Mouse (Mus musculus) frontal cortex, postnatal 36 days (tissue): ENCODE measurements at regions not wholly inside any gene's neighbourhood (a gene's known extent, or its start where the extent isn't known, plus 50 kb on each side); places are given as distances from the start of the nearest gene placed in this dataset.
A peak's percentile ranks its signal among the peaks of the same experiment; 100 is the strongest.
"Not testable (repeated sequence)": the region's sequence is repeated elsewhere in the genome, so short reads cannot be mapped to it uniquely, and the experiment has no call there.

Experiments
- DNase-seq, 2 experiments: peaks; one replicate each; pipeline ENCODE4 v3.0.0; 2022; ENCODE audit warnings: low spot score in 2 of 2

DNA sequence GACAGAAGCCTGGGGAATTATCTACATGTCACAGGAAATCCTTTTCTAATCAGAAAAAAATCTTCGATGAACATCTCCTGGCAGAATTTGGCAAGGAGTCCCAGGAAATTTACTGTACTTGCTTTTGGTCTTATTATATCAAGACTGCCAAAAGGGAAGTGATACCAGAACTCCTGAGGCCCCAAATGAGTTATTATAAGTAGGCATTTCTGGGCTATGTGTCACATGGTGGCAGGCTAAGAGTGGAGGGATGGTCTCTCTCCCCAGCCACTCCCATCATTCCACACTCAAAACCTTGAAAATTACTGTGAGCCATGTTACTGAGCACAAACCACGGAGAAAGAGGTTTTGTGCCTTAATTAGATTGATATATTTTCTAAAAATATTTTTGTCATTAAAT is 94.0 kb upstream of the Cdk6 start:
- DNase-seq, result no peak

DNA sequence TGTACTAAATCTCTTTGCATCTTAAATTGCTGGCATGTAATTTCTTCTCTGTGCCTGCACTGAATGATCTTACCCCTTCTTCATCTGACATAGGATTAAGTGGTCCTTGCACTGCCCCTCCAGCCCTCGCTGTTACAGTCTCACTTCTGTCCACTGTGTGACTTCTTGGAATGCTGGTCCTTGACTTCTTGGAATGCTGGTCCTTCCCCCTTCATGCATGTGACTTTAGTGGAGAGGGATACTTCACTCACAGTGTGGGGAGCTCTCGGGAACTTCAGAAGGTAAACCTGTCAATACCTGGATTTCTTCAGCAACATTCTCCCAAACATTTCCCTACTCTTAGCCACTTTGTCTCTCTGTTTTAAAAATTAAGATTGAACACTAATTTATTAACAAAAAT is 91.0 kb upstream of the Cdk6 start:
- no peak for DNase-seq

DNA sequence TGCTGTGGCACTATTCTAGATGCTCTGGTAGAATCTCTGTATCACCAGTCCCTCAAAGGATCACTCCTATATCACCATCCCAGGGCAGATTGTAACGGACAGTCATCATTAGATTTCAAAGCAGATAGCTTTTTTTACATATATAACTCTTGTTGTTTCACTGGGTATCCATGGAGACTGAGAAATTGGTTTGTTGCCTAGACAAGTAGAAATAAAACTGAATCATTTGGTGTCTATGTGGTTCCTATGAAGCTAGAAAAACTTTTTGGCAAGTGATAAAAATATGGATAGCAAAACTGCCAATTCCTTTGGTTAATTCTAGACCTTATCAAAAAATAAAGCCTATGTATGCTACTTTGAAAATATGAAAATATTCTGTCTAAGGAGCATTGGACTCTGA is 81.0 kb upstream of the Cdk6 start:
- no peak for DNase-seq

DNA sequence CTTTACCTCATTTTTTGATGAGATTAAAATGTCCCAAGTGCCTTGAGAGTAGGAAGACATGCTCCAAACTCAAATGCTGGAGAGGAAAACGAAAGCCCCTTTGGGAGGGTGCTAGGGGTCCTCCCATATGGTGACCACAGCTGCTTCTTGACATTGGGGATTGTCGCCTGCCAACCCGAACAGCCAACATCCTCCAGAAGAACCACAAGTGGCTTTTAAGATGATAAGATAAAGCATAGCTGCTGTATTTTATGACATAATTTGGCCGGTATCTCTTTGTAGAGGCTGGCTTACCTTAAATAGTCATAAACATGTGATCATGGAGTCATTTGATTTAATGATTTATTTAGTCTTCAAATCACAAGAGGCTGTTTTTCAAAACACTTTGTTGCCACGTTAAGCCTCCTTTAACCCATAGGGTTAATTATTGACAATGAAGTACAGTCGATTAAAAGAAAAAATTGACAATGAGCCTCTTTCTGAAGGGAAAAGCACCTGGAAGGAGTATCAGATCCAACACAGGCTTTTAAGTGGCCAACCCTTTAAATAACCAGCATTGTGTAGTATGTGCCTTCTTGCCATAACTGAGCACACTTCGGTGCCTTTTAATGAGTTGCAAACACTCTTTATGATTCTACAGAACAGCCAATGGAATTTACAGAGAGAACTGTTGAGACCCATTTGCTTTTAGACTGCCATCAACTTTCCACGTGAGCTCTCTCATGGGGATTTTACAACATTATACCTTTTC is 76.1 kb upstream of the Cdk6 start:
- not testable (repeated sequence) for DNase-seq

DNA sequence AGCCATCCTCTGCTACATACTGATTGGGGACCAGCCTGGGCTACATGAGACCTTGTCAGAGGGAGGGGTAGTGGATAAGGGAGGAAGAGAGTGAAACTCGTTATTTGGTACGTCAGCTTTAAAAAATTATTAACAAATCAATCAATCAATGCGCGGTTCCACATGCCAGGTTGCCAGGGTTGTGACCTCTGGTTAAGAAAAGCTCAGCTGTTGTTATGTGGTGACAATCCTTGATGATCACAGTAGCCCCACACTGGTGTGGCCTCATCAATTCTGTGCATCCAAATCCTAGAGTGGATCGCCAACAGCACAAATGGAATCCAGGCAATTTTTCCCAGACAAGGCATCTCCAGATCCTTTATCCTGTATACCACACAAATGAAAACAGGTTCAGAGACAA is 74.3 kb upstream of the Cdk6 start:
- DNase-seq, result no peak

DNA sequence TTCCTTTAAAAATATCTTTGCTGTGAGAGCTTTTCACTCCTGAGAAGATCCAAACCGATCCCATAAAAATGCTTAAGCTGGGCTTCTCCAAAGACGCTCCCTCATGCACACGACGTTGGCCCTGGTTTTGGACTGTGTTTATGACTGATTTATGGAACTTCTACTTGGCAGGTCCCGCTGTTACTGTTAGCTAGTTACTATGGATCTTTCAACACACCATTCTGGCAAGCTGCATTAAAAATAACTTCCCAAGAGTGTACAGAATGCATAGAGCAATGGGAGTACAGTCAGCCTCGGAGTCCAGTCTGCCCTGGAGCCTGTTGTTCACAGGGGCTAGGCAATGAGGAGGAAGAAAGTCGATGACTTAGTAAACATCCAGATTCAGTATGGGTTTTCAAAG is 71.5 kb upstream of the Cdk6 start:
- DNase-seq, result peak in 1 of 2 experiments; percentile 21

DNA sequence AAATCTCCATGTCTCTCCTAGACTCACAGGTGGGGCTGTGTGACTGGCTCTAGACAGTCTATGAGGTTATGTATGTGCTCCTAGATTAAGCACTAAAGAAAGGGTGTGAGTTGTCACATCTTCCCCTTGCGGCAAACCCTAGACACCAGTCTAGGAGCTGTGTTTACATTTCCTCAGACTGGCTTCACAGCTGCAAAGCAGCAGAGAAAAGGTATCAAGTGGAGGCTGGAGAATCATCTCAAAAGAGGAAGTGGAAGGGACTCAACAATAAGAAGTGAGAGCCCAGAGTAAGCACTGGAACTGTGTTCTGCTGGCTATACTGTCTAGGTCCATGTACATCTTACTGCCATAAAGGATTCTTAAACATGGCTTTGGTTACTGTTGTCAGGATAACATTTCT is 68.1 kb upstream of the Cdk6 start:
- not testable (repeated sequence) for DNase-seq

DNA sequence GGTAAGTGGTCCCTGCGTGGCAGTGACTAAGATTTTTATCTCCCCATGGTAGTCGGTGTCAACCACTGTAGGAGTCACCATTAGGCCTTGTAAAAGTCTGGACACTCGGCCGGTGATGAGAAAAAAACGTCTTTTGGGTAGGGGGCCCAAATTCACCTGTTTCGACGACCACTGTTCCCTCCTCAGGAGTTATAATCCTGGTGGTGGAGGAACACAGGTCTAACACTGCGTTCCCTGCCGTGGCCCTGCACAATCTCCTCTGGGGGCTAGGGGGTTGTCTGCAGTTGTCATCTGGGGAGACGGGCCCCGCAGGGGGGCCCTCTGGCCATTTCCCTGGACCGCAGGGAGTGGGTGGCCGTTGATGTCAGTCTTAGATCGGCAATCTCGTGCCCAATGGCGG is 64.0 kb upstream of the Cdk6 start:
- not testable (repeated sequence) for DNase-seq

DNA sequence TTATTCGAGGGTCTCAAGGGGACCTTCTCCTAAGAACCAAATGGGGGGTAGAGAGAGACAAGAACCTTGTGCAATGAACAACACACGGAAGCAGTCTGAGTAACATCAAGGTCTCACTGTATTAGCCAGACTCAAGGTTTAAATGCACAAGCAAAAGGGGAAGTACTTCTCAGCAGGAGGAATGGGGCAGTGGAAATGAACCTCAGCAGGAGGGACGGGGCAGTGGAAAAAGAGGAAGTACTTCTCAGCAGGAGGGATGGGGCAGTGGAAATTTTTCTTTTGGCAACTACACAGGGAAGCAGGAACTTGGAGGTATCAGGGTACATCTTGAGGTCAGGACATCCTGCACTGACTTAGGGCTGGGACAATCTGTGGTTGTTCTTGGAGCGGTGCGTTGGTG is 62.3 kb upstream of the Cdk6 start:
- DNase-seq, result not testable (repeated sequence)

DNA sequence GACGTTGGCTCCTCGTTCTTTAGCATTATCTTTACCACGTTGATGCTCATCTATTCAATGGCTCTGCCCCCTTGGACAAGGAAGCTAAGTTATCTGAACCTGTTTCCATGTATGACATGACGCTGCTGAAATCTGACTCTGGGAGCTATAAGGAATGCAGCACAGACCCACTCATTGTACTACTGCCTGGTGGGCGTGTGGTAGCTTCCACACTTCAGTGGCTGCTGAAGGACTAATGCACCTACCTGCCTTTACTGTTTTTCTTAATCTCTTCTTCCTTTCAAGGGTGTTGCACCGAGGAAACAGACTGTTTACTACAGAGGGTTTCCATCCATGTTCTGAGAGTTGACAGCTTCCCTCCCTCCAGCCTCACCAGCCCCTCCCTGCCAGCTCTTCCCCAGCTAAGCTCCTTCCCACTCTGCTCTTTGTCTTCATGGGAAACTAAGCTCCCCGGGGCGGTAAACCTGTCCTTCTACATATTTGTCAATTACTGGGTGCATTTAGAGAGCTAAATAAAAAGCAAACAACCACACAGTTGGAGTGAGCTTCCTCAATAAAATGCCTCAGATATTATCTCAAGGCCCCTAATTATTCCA is 59.3 kb upstream of the Cdk6 start:
- not testable (repeated sequence) for DNase-seq

DNA sequence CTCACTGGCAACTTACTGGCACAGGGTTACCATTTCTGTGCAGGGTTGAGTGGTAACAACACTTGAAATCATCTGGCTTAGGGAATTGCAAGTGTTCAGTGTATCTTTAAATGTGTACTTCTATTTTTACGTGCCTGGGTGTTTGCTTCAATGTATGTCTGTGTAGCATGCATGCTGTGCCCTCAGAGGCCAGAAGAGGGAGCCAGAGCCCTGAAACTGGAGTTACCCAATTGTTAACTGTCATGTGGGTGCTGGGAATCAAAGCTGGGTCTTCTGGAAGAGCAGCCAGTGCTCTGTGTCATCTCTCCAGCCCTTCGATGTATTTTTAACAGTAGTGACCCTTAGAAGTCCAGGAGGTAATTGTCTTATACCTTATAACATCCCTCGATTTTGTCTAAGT is 58.2 kb upstream of the Cdk6 start:
- DNase-seq, result no peak

DNA sequence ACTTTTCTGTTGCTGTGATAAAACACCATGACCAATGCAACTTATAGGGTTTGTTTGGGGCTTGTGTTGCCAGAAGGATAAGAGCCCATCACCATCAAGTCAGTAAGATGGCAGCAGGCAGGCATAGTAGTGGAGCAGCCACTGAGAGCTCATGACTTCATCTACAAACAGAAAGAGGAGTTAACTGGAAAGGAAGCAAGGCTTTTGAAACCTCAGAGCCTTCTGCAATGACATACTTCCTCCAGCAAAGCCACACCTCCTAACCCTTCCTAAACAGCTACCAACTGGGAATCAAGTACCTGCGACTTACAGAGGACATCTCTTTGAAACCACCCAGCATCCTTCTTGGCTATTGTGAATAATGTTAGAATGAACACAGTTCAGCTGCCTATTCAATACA is 57.0 kb upstream of the Cdk6 start:
- not testable (repeated sequence) for DNase-seq

DNA sequence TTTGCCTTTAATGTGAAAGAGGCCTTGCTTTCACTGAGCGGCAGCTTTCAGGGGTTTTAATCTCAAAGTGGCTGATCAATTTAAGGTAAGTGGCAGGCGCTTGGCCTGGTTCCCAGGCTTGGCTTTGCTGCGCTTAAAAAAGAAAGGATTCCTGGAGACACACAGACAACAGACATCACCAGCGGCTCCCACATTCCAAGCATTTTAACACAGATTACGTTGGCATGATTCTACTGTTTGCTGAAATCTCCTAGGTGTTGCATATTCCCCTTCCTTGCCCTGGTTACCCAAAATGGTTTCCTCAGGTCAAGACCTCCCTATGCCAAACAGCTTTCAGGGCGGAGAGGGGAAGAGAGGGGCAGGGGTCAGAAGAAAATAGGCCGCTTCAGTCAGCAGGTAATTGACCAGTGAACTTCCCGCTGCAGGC is 51.3 kb upstream of the Cdk6 start:
- DNase-seq, result peak; percentile 6 to 31
